Mouse (Mus musculus) adipocyte (in vitro differentiated cells): ENCODE results near the gene Enkd1.

Experiments
- DNase-seq: peaks from one replicate; pipeline ENCODE4 v3.0.0-alpha.2; 2016; ENCODE audit warnings: low spot score

Enkd1 gene

GRCm38 (mm10) chr8:105702001-105702401, 6.0 kb downstream of the Enkd1 start:
- no peak for DNase-seq

GRCm38 (mm10) chr8:105700966-105701824, 6.8 kb downstream of the Enkd1 start, which contains the start of the genes Acd and Pard6a:
Acd (minus strand) TSS chr8:105701102.
Pard6a (plus strand) TSS chr8:105701148.
- DNase-seq: peak; percentile 94

- DNase-seq: no peak
Measured at GRCm38 (mm10) chr8:105700566-105700965, 7.4 kb downstream of the Enkd1 start.

GRCm38 (mm10) chr8:105699488-105700215, 8.4 kb downstream of the Enkd1 start:
- no peak for DNase-seq

GRCm38 (mm10) chr8:105698734-105699133, 9.3 kb downstream of the Enkd1 start:
- no peak for DNase-seq

- DNase-seq: no peak
Measured at GRCm38 (mm10) chr8:105697196-105697780, 10.7 kb downstream of the Enkd1 start.

- DNase-seq: no peak
Measured at GRCm38 (mm10) chr8:105695080-105695780, 12.8 kb downstream of the Enkd1 start.

GRCm38 (mm10) chr8:105694051-105694799, 13.8 kb downstream of the Enkd1 start:
- no peak for DNase-seq

- DNase-seq: peak; percentile 16
Measured at GRCm38 (mm10) chr8:105693648-105694047, 14.4 kb downstream of the Enkd1 start.

- DNase-seq: no peak
Measured at GRCm38 (mm10) chr8:105692449-105693182, 15.4 kb downstream of the Enkd1 start.

GRCm38 (mm10) chr8:105690978-105691377, 17.0 kb downstream of the Enkd1 start:
- DNase-seq: no peak

GRCm38 (mm10) chr8:105689983-105690360, 18.0 kb downstream of the Enkd1 start:
- no peak for DNase-seq

- no peak for DNase-seq
Measured at GRCm38 (mm10) chr8:105689256-105689982, 18.6 kb downstream of the Enkd1 start.

GRCm38 (mm10) chr8:105688242-105688752, 19.7 kb downstream of the Enkd1 start:
- no peak for DNase-seq

- no peak for DNase-seq
Measured at GRCm38 (mm10) chr8:105687512-105687911, 20.5 kb downstream of the Enkd1 start.

- no peak for DNase-seq
Measured at GRCm38 (mm10) chr8:105686551-105686950, 21.5 kb downstream of the Enkd1 start.

- peak; percentile 18 for DNase-seq
Measured at GRCm38 (mm10) chr8:105685796-105686308, 22.2 kb downstream of the Enkd1 start, which contains the start of gene Carmil2. Carmil2 (plus strand) TSS chr8:105686274.

GRCm38 (mm10) chr8:105685325-105685724, 22.7 kb downstream of the Enkd1 start:
- DNase-seq: no peak

GRCm38 (mm10) chr8:105677891-105678290, 30.1 kb downstream of the Enkd1 start:
- DNase-seq: peak; percentile 42
